Mouse (Mus musculus) lung, postnatal 0 days (tissue): ENCODE measurements at regions not wholly inside any gene's neighbourhood (a gene's known extent, or its start where the extent isn't known, plus 50 kb on each side); places are given as distances from the start of the nearest gene placed in this dataset.

Experiments used
- CTCF ChIP-seq: IDR thresholded peaks from 2 replicates; pipeline ENCODE4 v1.5.1; 2016; ENCODE audit warnings: antibody characterized with exemption, mild to moderate bottlenecking
- EP300 ChIP-seq: IDR thresholded peaks from 2 replicates; pipeline ENCODE4 v1.6.1; 2016; ENCODE audit warnings: antibody characterized with exemption, mild to moderate bottlenecking, control low read depth

GRCm38 (mm10) chr14:80521216-80521615 is 537.3 kb downstream of the Olfm4 start:
- TF ChIP-seq CTCF (no peak), EP300 (no peak)
